Mouse (Mus musculus) CH12.LX (cell line): Measurements from ENCODE around the gene Glb1.

Experiments used
- CTCF ChIP-seq, 2 experiments: IDR thresholded peaks in 1 of 2; conservative IDR thresholded peaks in 1 of 2; 2 replicates each; pipeline ENCODE4 v1.5.1; 2011 to 2012; ENCODE audit warnings: low read depth in 2 of 2, low read length in 2 of 2, improper control_type of control experiment in 1 of 2, inconsistent platforms in 1 of 2, mild to moderate bottlenecking in 1 of 2, moderate library complexity in 1 of 2
- POLR2A ChIP-seq: IDR thresholded peaks from 2 replicates; pipeline ENCODE4 v1.6.1; 2011; ENCODE audit warnings: low read depth, mild to moderate bottlenecking, improper control_type of control experiment, low read length
- SIN3A ChIP-seq: IDR thresholded peaks from 2 replicates; pipeline ENCODE4 v1.6.1; 2012; ENCODE audit warnings: low read length, improper control_type of control experiment, inconsistent platforms
- TCF12 ChIP-seq: IDR thresholded peaks from 2 replicates; pipeline ENCODE4 v1.6.1; 2014; ENCODE audit warnings: low read depth, mild to moderate bottlenecking, inconsistent platforms, low read length, improper control_type of control experiment

- no peak for TF ChIP-seq POLR2A
- no peak for TF ChIP-seq TCF12
- TF ChIP-seq CTCF (conservative IDR thresholded peaks at IDR 0.05 in 1 of 2, IDR thresholded peaks at IDR 0.05 in 1 of 2; ENCODE audit: low read depth in 2 of 2, low read length in 2 of 2): no peak
- no peak for TF ChIP-seq SIN3A
Measured at GRCm38 (mm10) chr9:114466871-114467270, 66.0 kb downstream of the Glb1 start.
